Mouse (Mus musculus) midbrain, embryonic 15.5 days (tissue): ENCODE data around the gene Fer1l4. TPM values are rescaled to one million over a fixed set of nuclear protein-coding genes. Genes with fewer than 3 reads are reported as not detected.

Source experiments
- ATAC-seq: fragments of 200-750 bp; cut with Nextera tagmentation; replicated peaks from 2 replicates; pipeline ENCODE4 v1.8.0; 2017; ENCODE audit warnings: moderate TSS enrichment
- H3K27ac ChIP-seq: fragments of 300-500 bp; sonication (generic); 2 replicates; pipeline ENCODE4 v1.5.1; 2015; ENCODE audit warnings: mild to moderate bottlenecking, inconsistent platforms
- H3K27me3 ChIP-seq: fragments of 300-500 bp; sonication (generic); replicated peaks from 2 replicates; pipeline ENCODE4 v1.6.1; 2015; ENCODE audit warnings: inconsistent platforms
- H3K36me3 ChIP-seq: fragments of 300-500 bp; sonication (generic); replicated peaks from 2 replicates; pipeline ENCODE4 v1.6.1; 2015; ENCODE audit warnings: inconsistent platforms
- H3K4me1 ChIP-seq: fragments of 300-500 bp; sonication (generic); 2 replicates; pipeline ENCODE4 v1.6.1; 2015; ENCODE audit warnings: inconsistent platforms
- H3K4me2 ChIP-seq: fragments of 300-500 bp; sonication (generic); 2 replicates; pipeline ENCODE4 v1.6.1; 2015; ENCODE audit warnings: inconsistent platforms, mild to moderate bottlenecking, moderate library complexity
- H3K4me3 ChIP-seq: fragments of 300-500 bp; sonication (generic); 2 replicates; pipeline ENCODE4 v1.5.1; 2015; ENCODE audit warnings: mild to moderate bottlenecking, inconsistent platforms
- H3K9ac ChIP-seq: fragments of 300-500 bp; sonication (generic); 2 replicates; pipeline ENCODE4 v1.6.1; 2015; ENCODE audit warnings: mild to moderate bottlenecking, inconsistent platforms
- H3K9me3 ChIP-seq: fragments of 300-500 bp; sonication (generic); 2 replicates; pipeline ENCODE4 v1.6.1; 2016; ENCODE audit warnings: inconsistent platforms
- WGBS: fragments of 180-500 bp; shearing (Covaris S2); methylation state at CpG from one replicate; pipeline ENCODE4 v1.1.7; 2015; ENCODE audit warnings: mixed read lengths; 5-methylcytosine and 5-hydroxymethylcytosine counted together
- polyA plus RNA-seq: library from polyadenylated mRNA; unstranded; fragments of >200 nt; fragmentation: Nextera tagmentation; extraction: Ambion mirVana; gene quantifications from 2 replicates; pipeline ENCODE4 v1.2.1, GENCODE M21; 2015

The Fer1l4 gene
- 0.13 TPM in 1 of 2 replicates, not detected in the other for polyA plus RNA-seq

- Histone ChIP-seq H3K36me3 (no peaks in the 10 kb centered on the region), H3K4me3 (no peak within 1 kb of the TSS), H3K4me2 (no peak within 1 kb of the TSS), H3K9me3 (no peaks in the 10 kb centered on the region), H3K4me1 (no peaks in the 10 kb centered on the region; the same call in 1 of the 2 replicates), H3K27me3 (no peaks in the 10 kb centered on the region), H3K9ac (no peak within 1 kb of the TSS), H3K27ac (no peak within 1 kb of the TSS)
- 88% methylated on average over 9 of the region's 9 CpGs for WGBS
- ATAC-seq, result no peak
Measured at GRCm38 (mm10) chr2:156052816-156053215, at the start of gene Fer1l4. Fer1l4 (minus strand) TSS chr2:156052947.

GRCm38 (mm10) chr2:156091926-156092325 is 39.2 kb upstream of the Fer1l4 start:
- H3K4me3 ChIP-seq, result no peak overlapping the region
- WGBS, result 86% methylated on average over 5 of the region's 5 CpGs

GRCm38 (mm10) chr2:156089799-156090198 is 37.1 kb upstream of the Fer1l4 start:
- H3K27ac ChIP-seq, result no peak overlapping the region
- no peak for ATAC-seq
- no peaks in the 10 kb centered on the region for H3K9me3 ChIP-seq
- 0 out of 2 replicates have a peak, but pooled peaks cover under 1% of the 10 kb centered on the region for H3K36me3 ChIP-seq
- no peak overlapping the region for H3K4me3 ChIP-seq
- 23% methylated on average over 1 of the region's 1 CpGs for WGBS
- H3K4me1 ChIP-seq, result peaks cover 17% of the 10 kb centered on the region; the same call in 1 of the 2 replicates
- H3K27me3 ChIP-seq, result no peaks in the 10 kb centered on the region
- H3K4me2 ChIP-seq, result no peak overlapping the region
- no peak overlapping the region for H3K9ac ChIP-seq

More at GRCm38 (mm10) chr2:156091926-156092325, 39.2 kb upstream of the Fer1l4 start:
- Histone ChIP-seq H3K4me2 (no peak overlapping the region), H3K36me3 (peaks cover 8% of the 10 kb centered on the region; the same call in 1 of the 2 replicates), H3K9ac (no peak overlapping the region), H3K4me1 (peaks cover 17% of the 10 kb centered on the region; the same call in 1 of the 2 replicates), H3K27ac (no peak overlapping the region), H3K27me3 (no peaks in the 10 kb centered on the region), H3K9me3 (no peaks in the 10 kb centered on the region)
- no peak for ATAC-seq

GRCm38 (mm10) chr2:156087391-156088110 is 34.8 kb upstream of the Fer1l4 start:
- 90% methylated on average over 7 of the region's 7 CpGs for WGBS
- H3K36me3 ChIP-seq, result no peaks in the 10 kb centered on the region
- no peak overlapping the region for H3K9ac ChIP-seq
- no peak for ATAC-seq
- H3K4me3 ChIP-seq, result no peak overlapping the region
- H3K4me1 ChIP-seq, result peaks cover 17% of the 10 kb centered on the region; the same call in 1 of the 2 replicates
- no peaks in the 10 kb centered on the region for H3K9me3 ChIP-seq
- no peak overlapping the region for H3K27ac ChIP-seq
- H3K27me3 ChIP-seq, result no peaks in the 10 kb centered on the region
- H3K4me2 ChIP-seq, result no peak overlapping the region

- no peak overlapping the region for H3K27ac ChIP-seq
- no peaks in the 10 kb centered on the region for H3K27me3 ChIP-seq
- no peaks in the 10 kb centered on the region for H3K9me3 ChIP-seq
- WGBS, result 91% methylated on average over 3 of the region's 3 CpGs
- ATAC-seq, result no peak
- H3K4me1 ChIP-seq, result peaks cover 2% of the 10 kb centered on the region; the same call in 1 of the 2 replicates
- no peak overlapping the region for H3K9ac ChIP-seq
- no peak overlapping the region for H3K4me3 ChIP-seq
- no peaks in the 10 kb centered on the region for H3K36me3 ChIP-seq
- no peak overlapping the region for H3K4me2 ChIP-seq
Measured at GRCm38 (mm10) chr2:156084541-156084940, 31.8 kb upstream of the Fer1l4 start.

- WGBS, result 93% methylated on average over 7 of the region's 7 CpGs
- Histone ChIP-seq H3K4me3 (no peak overlapping the region), H3K27me3 (no peaks in the 10 kb centered on the region), H3K36me3 (peaks cover 30% of the 10 kb centered on the region), H3K9ac (no peak overlapping the region), H3K4me1 (no peaks in the 10 kb centered on the region), H3K27ac (no peak overlapping the region), H3K4me2 (no peak overlapping the region), H3K9me3 (no peaks in the 10 kb centered on the region)
- ATAC-seq, result no peak
Measured at GRCm38 (mm10) chr2:156080391-156080790, 27.6 kb upstream of the Fer1l4 start.

GRCm38 (mm10) chr2:156079674-156080073 is 26.9 kb upstream of the Fer1l4 start:
- Histone ChIP-seq H3K4me1 (no peaks in the 10 kb centered on the region), H3K9ac (no peak overlapping the region), H3K4me3 (no peak overlapping the region), H3K36me3 (peaks cover 34% of the 10 kb centered on the region), H3K27ac (no peak overlapping the region), H3K27me3 (no peaks in the 10 kb centered on the region), H3K9me3 (no peaks in the 10 kb centered on the region), H3K4me2 (no peak overlapping the region)
- 44% methylated on average over 4 of the region's 4 CpGs for WGBS
- 0 out of 2 replicates have a peak, but pooled peaks have one; percentile 24 for ATAC-seq

GRCm38 (mm10) chr2:156079183-156079560 is 26.4 kb upstream of the Fer1l4 start:
- no peak for ATAC-seq
- H3K36me3 ChIP-seq, result peaks cover 39% of the 10 kb centered on the region
- H3K27me3 ChIP-seq, result no peaks in the 10 kb centered on the region
- H3K9me3 ChIP-seq, result no peaks in the 10 kb centered on the region
- H3K9ac ChIP-seq, result no peak overlapping the region
- 93% methylated on average over 8 of the region's 8 CpGs for WGBS
- H3K27ac ChIP-seq, result no peak overlapping the region
- H3K4me2 ChIP-seq, result no peak overlapping the region
- no peaks in the 10 kb centered on the region for H3K4me1 ChIP-seq
- H3K4me3 ChIP-seq, result no peak overlapping the region

GRCm38 (mm10) chr2:156078421-156079182 is 25.9 kb upstream of the Fer1l4 start:
- 93% methylated on average over 16 of the region's 16 CpGs for WGBS
- no peaks in the 10 kb centered on the region for H3K9me3 ChIP-seq
- no peak overlapping the region for H3K4me3 ChIP-seq
- no peak overlapping the region for H3K9ac ChIP-seq
- H3K27ac ChIP-seq, result no peak overlapping the region
- H3K36me3 ChIP-seq, result peaks cover 44% of the 10 kb centered on the region
- H3K27me3 ChIP-seq, result no peaks in the 10 kb centered on the region
- no peak for ATAC-seq
- H3K4me2 ChIP-seq, result no peak overlapping the region
- H3K4me1 ChIP-seq, result no peaks in the 10 kb centered on the region

- Histone ChIP-seq H3K9me3 (no peaks in the 10 kb centered on the region), H3K27ac (no peak overlapping the region), H3K27me3 (no peaks in the 10 kb centered on the region), H3K9ac (no peak overlapping the region), H3K4me1 (no peaks in the 10 kb centered on the region), H3K4me3 (no peak overlapping the region), H3K36me3 (peaks cover 53% of the 10 kb centered on the region), H3K4me2 (no peak overlapping the region)
- ATAC-seq, result no peak
- WGBS, result 90% methylated on average over 7 of the region's 7 CpGs
Measured at GRCm38 (mm10) chr2:156077461-156077860, 24.7 kb upstream of the Fer1l4 start.

- ATAC-seq, result no peak
- WGBS, result 95% methylated on average over 15 of the region's 15 CpGs
- Histone ChIP-seq H3K4me3 (no peak overlapping the region), H3K27ac (no peak overlapping the region), H3K9me3 (no peaks in the 10 kb centered on the region), H3K27me3 (no peaks in the 10 kb centered on the region), H3K36me3 (peaks cover 58% of the 10 kb centered on the region), H3K4me2 (no peak overlapping the region), H3K4me1 (no peaks in the 10 kb centered on the region), H3K9ac (no peak overlapping the region)
Measured at GRCm38 (mm10) chr2:156073725-156074124, 21.0 kb upstream of the Fer1l4 start.

- no peak overlapping the region for H3K9ac ChIP-seq
- WGBS, result 92% methylated on average over 10 of the region's 10 CpGs
- peaks cover 42% of the 10 kb centered on the region for H3K36me3 ChIP-seq
- H3K27ac ChIP-seq, result no peak overlapping the region
- no peak for ATAC-seq
- H3K4me2 ChIP-seq, result no peak overlapping the region
- H3K27me3 ChIP-seq, result no peaks in the 10 kb centered on the region
- H3K9me3 ChIP-seq, result no peaks in the 10 kb centered on the region
- peaks cover 5% of the 10 kb centered on the region; the same call in 1 of the 2 replicates for H3K4me1 ChIP-seq
- H3K4me3 ChIP-seq, result no peak overlapping the region
Measured at GRCm38 (mm10) chr2:156071236-156071635, 18.5 kb upstream of the Fer1l4 start.
